Mouse (Mus musculus): Measurements from ENCODE around the gene Bcas1.

The Bcas1 gene

DNA sequence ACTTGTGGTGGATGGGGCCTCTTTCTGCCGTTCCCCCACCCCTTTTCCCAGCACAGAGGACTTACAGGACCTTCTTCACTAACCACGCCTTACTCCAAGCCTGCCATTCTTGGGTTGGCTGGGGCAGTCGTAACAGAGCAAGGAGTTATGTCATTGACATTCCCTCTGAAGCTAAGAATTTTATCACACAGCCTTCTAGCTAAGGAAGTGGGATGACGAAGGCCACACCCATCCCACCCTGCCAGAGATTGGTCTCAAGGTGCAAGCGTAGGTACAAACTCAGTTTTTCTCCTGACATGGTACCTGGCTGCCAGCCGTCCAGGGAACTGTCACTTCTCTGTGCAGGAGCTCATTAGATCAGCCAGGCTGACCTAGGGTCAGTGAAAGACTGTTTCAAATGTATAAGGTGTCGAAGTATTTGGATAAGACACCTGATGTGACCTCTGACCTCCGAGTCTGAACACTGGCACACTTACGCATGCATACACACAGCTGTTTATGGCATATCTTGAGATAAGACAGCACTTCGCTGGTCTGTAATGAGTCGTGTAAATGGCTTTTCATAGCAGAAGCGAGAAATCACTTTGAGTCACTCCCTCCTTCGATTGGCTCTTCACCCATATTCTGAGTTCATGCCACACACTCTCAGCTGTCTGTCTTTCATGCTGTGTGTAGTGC, 117.2 kb downstream of the Bcas1 start:
- DNase-seq (ENCODE audit: low read depth, low spot score): no peak

DNA sequence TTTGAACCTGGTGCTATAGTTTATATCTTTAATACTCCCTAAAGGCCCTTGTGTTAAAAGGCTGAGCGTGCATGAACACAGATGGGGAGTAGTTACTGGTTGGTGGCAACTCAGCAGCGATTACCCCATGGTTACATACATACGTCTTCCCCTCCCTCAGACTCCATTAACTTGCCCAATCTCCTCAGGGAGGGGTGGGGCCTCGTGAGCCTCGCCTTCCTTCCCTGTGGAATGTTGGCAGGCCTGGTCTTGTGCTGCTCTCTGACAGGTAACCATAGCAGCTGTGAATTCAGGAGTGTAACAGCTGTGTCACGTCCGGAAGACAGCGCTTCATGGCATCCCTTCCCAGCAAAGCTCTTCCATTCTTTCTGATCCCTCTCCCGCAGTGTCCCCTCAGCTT, 118.7 kb downstream of the Bcas1 start:
- DNase-seq (ENCODE audit: low read depth, low spot score): no peak

DNA sequence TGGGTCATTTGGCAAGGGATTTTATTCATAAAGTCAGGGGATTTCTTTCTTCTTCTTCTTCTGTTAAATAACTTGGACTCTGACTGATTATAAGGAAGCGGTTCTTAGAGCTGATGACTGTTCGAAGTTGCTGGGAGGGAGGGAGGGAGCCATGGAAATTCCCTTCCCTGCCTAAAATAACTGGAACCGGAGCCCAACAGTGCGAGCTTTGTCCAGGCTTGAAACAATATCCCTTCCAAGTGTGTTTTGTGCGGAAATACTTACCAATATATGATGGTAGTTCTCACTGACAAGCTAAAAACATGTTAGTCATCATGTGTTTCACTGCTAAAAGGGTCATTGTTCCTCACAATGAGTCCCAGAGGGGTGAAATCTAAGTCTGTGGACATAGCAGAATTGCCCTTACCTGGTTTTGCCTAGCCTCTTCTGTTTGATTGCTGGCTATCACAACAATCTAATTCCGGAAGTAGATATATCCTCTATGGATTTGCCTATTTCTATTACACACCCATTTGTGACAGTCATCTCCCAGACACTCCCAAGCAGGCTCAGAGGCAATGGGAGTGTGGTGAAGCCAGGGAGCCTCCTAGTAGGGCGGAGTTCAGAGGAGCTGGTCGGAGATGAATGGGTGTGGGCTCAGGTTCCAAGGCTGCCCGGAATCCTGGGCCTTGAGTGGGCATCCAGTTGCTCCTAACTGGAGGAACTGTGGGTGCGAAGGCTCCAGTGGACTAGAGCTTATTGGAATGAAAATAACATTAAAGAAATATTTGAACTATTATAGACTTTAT, 119.4 kb downstream of the Bcas1 start:
- no peak for DNase-seq (ENCODE audit: low read depth, low spot score)

DNA sequence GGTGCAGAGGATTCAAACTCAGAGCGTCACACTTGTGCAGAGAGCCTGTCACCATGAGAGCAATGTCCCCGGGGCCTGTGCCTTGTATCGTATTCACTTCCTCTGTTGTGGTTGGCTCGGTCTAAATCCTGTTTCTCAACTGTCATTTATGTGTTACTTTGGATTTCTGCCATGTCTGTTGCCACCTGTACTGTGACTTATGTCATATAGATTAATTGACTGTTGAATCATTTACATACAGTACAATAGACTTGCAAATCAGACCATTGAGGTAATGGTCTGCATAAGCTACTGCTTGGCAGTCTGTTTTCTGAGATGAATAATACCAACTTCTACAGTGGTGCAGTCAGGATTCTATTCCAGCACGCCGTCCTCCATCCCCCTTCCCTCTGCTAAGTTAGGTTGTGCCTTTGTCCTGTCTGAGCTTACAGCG, 120.0 kb downstream of the Bcas1 start:
- DNase-seq (ENCODE audit: low read depth, low spot score): peak; percentile 63

DNA sequence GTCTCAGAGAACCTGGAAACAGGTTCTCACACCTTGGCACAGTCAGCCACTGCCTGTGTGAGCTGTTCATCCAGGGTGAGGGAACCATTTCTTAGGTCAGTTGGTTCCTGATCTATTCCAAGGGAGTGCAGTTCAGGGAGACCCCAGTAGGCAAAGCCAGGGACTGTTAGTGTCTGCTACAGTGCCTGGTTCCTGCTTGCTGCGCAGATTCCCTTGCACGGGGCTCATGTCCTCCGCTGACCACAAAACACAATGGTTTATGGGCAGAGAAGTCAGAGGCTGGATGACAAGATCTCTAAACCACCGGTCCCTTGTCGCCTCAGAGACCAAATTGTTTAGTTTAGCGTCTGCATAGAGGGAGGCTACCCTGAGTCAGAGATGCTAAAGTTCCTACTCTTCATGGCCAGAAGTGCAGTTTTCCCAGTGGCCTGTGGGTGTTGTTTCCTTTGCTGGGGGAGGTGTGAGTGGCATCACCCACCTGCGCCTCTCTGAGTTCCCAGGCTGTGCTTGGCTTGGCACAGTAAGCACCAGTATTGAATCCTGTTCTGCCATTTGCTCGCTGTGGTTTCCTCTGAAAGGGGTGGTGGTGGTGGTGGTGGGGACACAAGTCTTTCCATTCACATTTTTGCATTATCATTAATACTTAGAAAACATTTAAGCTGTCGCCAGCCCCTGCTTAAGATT, 120.9 kb downstream of the Bcas1 start:
- DNase-seq (ENCODE audit: low read depth, low spot score): no peak

DNA sequence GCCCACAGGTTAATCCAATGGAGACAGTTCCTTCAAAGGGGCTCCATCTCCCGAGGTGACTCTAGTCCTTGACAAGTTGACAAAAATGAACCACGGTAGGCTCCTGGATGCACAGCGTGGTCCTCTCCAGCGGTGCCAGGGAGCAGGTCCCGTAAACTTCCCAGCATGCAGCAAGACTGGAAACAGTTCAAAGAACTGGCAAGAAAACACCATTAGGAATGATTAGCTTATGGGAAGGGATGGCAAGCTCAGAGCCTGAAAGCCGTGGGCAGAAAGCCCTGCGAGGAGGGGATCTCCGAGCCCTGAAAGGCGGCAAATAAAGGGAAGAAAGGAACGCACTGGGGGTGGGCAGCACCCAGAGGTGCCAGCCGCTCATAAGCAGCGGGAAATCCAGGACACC, 122.9 kb downstream of the Bcas1 start:
- no peak for DNase-seq (ENCODE audit: low read depth, low spot score)

DNA sequence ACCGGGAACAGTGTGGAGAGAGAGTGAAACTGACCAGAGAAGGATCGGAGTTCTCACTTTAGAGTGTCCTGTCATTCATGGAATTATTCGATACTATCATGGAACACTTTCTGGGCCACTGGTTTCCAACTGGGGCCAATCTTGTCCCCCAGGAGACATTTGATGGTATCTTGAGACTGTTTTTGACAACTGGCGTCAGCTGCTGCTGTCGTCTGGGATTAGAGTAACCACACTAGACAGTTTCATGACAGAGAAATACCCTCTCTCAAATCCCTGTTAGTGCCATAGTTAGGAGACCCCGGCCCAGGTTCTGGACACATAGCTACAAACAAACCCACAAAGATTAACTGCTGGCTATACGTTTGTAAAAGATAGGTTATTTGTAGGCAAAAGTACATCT, 124.0 kb downstream of the Bcas1 start:
- DNase-seq (ENCODE audit: low read depth, low spot score): no peak

DNA sequence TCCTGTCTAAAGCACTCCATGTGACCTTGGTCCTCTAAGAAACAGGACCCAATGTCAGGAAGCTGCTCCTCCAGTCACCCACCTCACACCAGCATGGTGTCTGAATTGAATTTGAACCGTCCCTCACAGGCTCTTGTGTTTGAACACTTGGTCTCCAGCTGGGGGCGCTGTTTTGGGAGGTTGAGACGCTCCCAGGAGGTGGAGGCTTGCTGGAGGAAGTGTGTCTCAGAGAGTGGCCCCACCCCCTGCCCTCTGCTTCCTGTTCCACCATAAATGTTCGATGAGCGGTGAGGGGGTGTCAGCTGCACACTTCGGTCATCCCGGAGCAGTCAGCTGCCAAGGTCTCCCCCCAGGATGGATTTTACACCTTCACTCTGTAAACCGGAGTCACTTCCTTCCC, 124.8 kb downstream of the Bcas1 start:
- no peak for DNase-seq (ENCODE audit: low read depth, low spot score)
